Mouse (Mus musculus) stomach, postnatal 0 days (tissue): Measurements from ENCODE around the gene Gm49361.

Experiments
- CTCF ChIP-seq: IDR thresholded peaks from 2 replicates; pipeline ENCODE4 v1.5.1; 2016; ENCODE audit warnings: antibody characterized with exemption, low read depth, mild to moderate bottlenecking, moderate library complexity
- EP300 ChIP-seq: optimal IDR thresholded peaks from 2 replicates; pipeline ENCODE3; 2016; ENCODE audit warnings: antibody characterized with exemption

DNA sequence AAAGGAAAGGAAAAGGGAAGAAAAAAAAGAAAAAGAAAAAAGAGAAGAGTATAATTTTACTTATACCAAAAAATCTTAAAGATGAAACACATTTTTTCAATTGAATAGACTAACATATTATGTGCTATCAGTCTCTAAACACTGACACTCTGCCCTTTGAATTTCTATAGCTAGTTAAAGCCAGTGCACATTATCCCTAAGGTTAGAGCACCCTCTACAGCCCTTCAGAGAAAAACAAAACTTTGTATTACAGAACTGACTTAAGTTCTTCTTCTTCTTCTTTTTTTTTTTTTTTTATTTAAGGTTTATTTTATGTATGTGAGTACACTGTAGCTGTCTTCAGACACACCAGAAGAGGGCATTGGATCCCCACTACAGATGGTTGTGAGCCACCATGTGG lies 96.4 kb downstream of the Gm49361 start:
- peak; percentile 57 for TF ChIP-seq CTCF
- TF ChIP-seq EP300 = no peak
